Comparison of ENCODE assay signal across 9 mouse cellular contexts in the genomic region with DNA sequence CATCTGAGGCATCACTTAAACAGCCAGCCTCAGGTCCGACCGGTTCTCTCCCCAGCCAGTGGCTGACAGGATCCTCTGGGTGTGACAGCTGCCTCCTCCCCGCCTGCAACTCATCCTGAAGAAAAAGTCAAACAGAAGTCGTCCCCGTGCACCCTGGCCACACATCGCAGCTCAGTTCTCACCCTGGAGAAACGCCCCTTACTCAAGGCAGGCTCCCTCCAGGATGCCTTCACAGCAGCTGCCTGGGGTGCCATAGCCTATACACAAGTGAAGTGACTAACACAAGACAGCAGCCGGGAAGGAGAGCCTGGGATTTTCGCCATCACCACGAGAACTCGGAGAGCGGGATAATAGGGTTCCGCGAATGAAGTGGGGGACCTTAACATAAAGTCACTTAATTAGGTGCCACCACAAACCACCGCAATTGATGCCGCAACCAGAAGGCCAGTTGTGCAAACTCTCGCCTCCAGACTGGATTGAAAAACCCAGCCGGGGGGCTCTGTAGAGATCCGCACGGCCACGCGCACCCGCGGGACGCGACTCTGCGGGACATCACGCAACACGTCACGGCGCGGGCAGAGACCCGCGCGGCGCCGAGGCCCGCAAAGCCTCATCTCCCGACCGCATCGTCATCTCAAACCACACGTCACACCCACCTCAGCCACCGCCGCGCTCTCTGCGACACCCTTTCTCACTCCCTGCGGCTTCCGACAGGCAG. TPM values are rescaled to one million over a fixed set of nuclear protein-coding genes. Genes with fewer than 3 reads are reported as not detected.
DNase-seq lines count a peak whose midpoint lies in the region; ATAC-seq and TF ChIP-seq lines count a peak whose summit lies in the region.
"Had no signal": no experiment of that assay in that cellular context is flagged by ENCODE, and none has a peak within 500 bp of the region (broad histone marks: within the 10 kb centered on the region; RNA-seq: fewer than 3 reads in every experiment).

No protein-coding gene starts in this region.

- ATAC-seq in kidney, embryonic 15.5 days (replicated peaks; ENCODE audit: low FRiP score), result peak; percentile 37
- peak; percentile 86 for ATAC-seq in forebrain, postnatal 0 days
- ATAC-seq in limb, embryonic 14.5 days (ENCODE audit: low FRiP score, low read depth), result peak; percentile 38; the same call in 1 of the 2 replicates
- ATAC-seq in monocyte, adult 5-6 weeks (replicated peaks; ENCODE audit: insufficient number of reproducible peaks, low FRiP score, low TSS enrichment, poor library complexity, severe bottlenecking), result peak; percentile 8; the same call in 1 of the 2 replicates

- no peaks in the 10 kb centered on the region for H3K9me3 ChIP-seq in kidney, embryonic 15.5 days (replicated peaks)
- peaks cover 5% of the 10 kb centered on the region; the same call in 1 of the 2 replicates for H3K9me3 ChIP-seq in E14TG2a.4 (ENCODE audit: low read length)
- no peaks in the 10 kb centered on the region for H3K9me3 ChIP-seq in forebrain, postnatal 0 days (ENCODE audit: low read length)
- H3K9me3 ChIP-seq in limb, embryonic 14.5 days (ENCODE audit: control insufficient read depth, low read length), result no peaks in the 10 kb centered on the region

- H3K27me3 ChIP-seq in kidney, embryonic 15.5 days, result no peaks in the 10 kb centered on the region
- H3K27me3 ChIP-seq in E14TG2a.4 (ENCODE audit: insufficient read depth, low read length), result no peaks in the 10 kb centered on the region
- H3K27me3 ChIP-seq in forebrain, postnatal 0 days (ENCODE audit: insufficient read depth, low read length), result no peaks in the 10 kb centered on the region
- H3K27me3 ChIP-seq in limb, embryonic 14.5 days (ENCODE audit: control insufficient read depth, insufficient read depth, low read length), result no peaks in the 10 kb centered on the region

- peak overlapping the region; percentile 76 for H3K4me2 ChIP-seq in kidney, embryonic 15.5 days
- peak overlapping the region; percentile 87 for H3K4me2 ChIP-seq in forebrain, postnatal 0 days (ENCODE audit: low read depth)
- peak overlapping the region; percentile 90 for H3K4me2 ChIP-seq in limb, embryonic 14.5 days (replicated peaks; ENCODE audit: low read depth, low read length, severe bottlenecking)

- under 1% methylated on average over 48 of the region's 48 CpGs for WGBS in kidney, embryonic 15.5 days
- under 1% methylated on average over 48 of the region's 48 CpGs for WGBS in bone marrow, adult 2 months
- under 1% methylated on average over 48 of the region's 48 CpGs for WGBS in forebrain, postnatal 0 days
- under 1% methylated on average over 48 of the region's 48 CpGs for WGBS in limb, embryonic 14.5 days

- DNase-seq in kidney, adult 11 months, result no peak
- no peak for DNase-seq in forebrain, postnatal 0 days
- DNase-seq in limb, embryonic 14.5 days (ENCODE audit: low spot score), result peak; percentile 5
- DNase-seq in adrenal gland, adult 8-10 months, result no peak

- no peak for TF ChIP-seq CTCF in E14TG2a.4 (conservative IDR thresholded peaks at IDR 0.05; ENCODE audit: low read length)
- TF ChIP-seq CTCF in bone marrow, adult 2 months (IDR thresholded peaks at IDR 0.05; ENCODE audit: control insufficient read depth, insufficient read depth, low read length), result no peak
- TF ChIP-seq CTCF in forebrain, postnatal 0 days (IDR thresholded peaks at IDR 0.05; ENCODE audit: low read depth), result no peak

- no peak for TF ChIP-seq POLR2A in bone marrow, adult 2 months (IDR thresholded peaks at IDR 0.05; ENCODE audit: borderline replicate concordance, control insufficient read depth, low read depth, low read length)
- no peak for TF ChIP-seq POLR2A in limb, embryonic 14.5 days (IDR thresholded peaks at IDR 0.05; ENCODE audit: borderline replicate concordance, extremely low read depth, insufficient read depth, insufficient read length)

- peak overlapping the region; percentile 86 for H3K4me3 ChIP-seq in kidney, embryonic 15.5 days (replicated peaks)
- peak overlapping the region; percentile 98 for H3K4me3 ChIP-seq in E14TG2a.4 (replicated peaks; ENCODE audit: low read length)
- H3K4me3 ChIP-seq in bone marrow, adult 2 months (replicated peaks; ENCODE audit: control insufficient read depth, low read depth, low read length), result peak overlapping the region; percentile 99
- H3K4me3 ChIP-seq in forebrain, postnatal 0 days (ENCODE audit: low read depth, low read length), result peak overlapping the region; percentile 89
- H3K4me3 ChIP-seq in limb, embryonic 14.5 days (replicated peaks; ENCODE audit: low read length), result peak overlapping the region; percentile 98

- H3K9ac ChIP-seq in kidney, embryonic 15.5 days, result peak overlapping the region; percentile 83
- H3K9ac ChIP-seq in forebrain, postnatal 0 days, result peak overlapping the region; percentile 82
- peak overlapping the region; percentile 95 for H3K9ac ChIP-seq in limb, embryonic 14.5 days (ENCODE audit: low read depth, low read length, severe bottlenecking)

- H3K27ac ChIP-seq in kidney, embryonic 15.5 days, result peak overlapping the region; percentile 83
- H3K27ac ChIP-seq in bone marrow, adult 2 months (ENCODE audit: control insufficient read depth, insufficient read depth, low read depth, low read length, poor library complexity), result peak overlapping the region; percentile 84
- peak overlapping the region; percentile 91 for H3K27ac ChIP-seq in forebrain, postnatal 0 days (ENCODE audit: low read depth, low read length)
- H3K27ac ChIP-seq in limb, embryonic 14.5 days (replicated peaks; ENCODE audit: low read depth, low read length), result peak overlapping the region; percentile 86

- peaks cover 12% of the 10 kb centered on the region for H3K4me1 ChIP-seq in kidney, embryonic 15.5 days
- peaks cover 17% of the 10 kb centered on the region for H3K4me1 ChIP-seq in E14TG2a.4 (replicated peaks; ENCODE audit: low read depth, low read length)
- H3K4me1 ChIP-seq in bone marrow, adult 2 months (ENCODE audit: control insufficient read depth, insufficient read depth, low read length), result no peaks in the 10 kb centered on the region; the same call in 1 of the 2 replicates
- peaks cover 10% of the 10 kb centered on the region; the same call in 1 of the 2 replicates for H3K4me1 ChIP-seq in forebrain, postnatal 0 days (ENCODE audit: insufficient read depth)
- peaks cover 6% of the 10 kb centered on the region for H3K4me1 ChIP-seq in limb, embryonic 14.5 days (ENCODE audit: control insufficient read depth, insufficient read depth, low read length)

- H3K36me3 ChIP-seq in kidney, embryonic 15.5 days, result peaks cover 24% of the 10 kb centered on the region
- peaks cover 27% of the 10 kb centered on the region for H3K36me3 ChIP-seq in E14TG2a.4 (ENCODE audit: insufficient read depth, low read length)
- H3K36me3 ChIP-seq in forebrain, postnatal 0 days (ENCODE audit: insufficient read depth), result peaks cover 17% of the 10 kb centered on the region
- H3K36me3 ChIP-seq in limb, embryonic 14.5 days (ENCODE audit: control insufficient read depth, insufficient read depth, low read length), result peaks cover 11% of the 10 kb centered on the region

RNA-seq across cellular contexts. Expression of a gene that starts 0.5 kb away (rescaled TPM):
- 23.8 and 27.0 TPM in 2 replicates for polyA plus RNA-seq in kidney, embryonic 15.5 days (2015; fragmentation: Nextera tagmentation; extraction: Ambion mirVana)
- 7.7 and 8.5 TPM in 2 replicates for polyA plus RNA-seq in bone marrow, adult 2 months (2011; ENCODE audit: insufficient read depth, insufficient read length, low replicate concordance, missing spikeins)
- total RNA-seq in forebrain, postnatal 0 days (2014; rRNA removed), result 45.2 and 68.9 TPM in 2 replicates
- 27.1 and 30.7 TPM in 2 replicates for polyA plus RNA-seq in forebrain, postnatal 0 days (2015; fragmentation: Nextera tagmentation; extraction: Ambion mirVana)
- 17.1 and 17.3 TPM in 2 replicates for polyA plus RNA-seq in limb, embryonic 14.5 days (2012; rRNA removed)
- polyA plus RNA-seq in limb, embryonic 14.5 days (2014; fragmentation: Nextera tagmentation; extraction: Ambion mirVana), result 19.1 and 19.9 TPM in 2 replicates
- total RNA-seq in monocyte, adult 5-6 weeks (2017), result 22.6 to 29.9 TPM (median 27.0 TPM) in 3 replicates
- 10 to 100 TPM; 21.1 to 32.7 (median 28.3) TPM for total RNA-seq in adrenal gland, adult 8-10 months (2022)

RNA-seq across cellular contexts. Expression of a gene that starts 30.2 kb away (rescaled TPM):
- 5.0 and 6.7 TPM in 2 replicates for polyA plus RNA-seq in kidney, embryonic 15.5 days (2015; fragmentation: Nextera tagmentation; extraction: Ambion mirVana)
- 13.5 TPM in 1 of 2 replicates, not detected in the other for polyA plus RNA-seq in bone marrow, adult 2 months (2011; ENCODE audit: insufficient read depth, insufficient read length, low replicate concordance, missing spikeins)
- total RNA-seq in forebrain, postnatal 0 days (2014; rRNA removed), result 14.2 and 22.0 TPM in 2 replicates
- 10.3 and 13.0 TPM in 2 replicates for polyA plus RNA-seq in forebrain, postnatal 0 days (2015; fragmentation: Nextera tagmentation; extraction: Ambion mirVana)
- polyA plus RNA-seq in limb, embryonic 14.5 days (2012; rRNA removed), result 0.18 and 0.28 TPM in 2 replicates
- not detected in 2 replicates for polyA plus RNA-seq in limb, embryonic 14.5 days (2014; fragmentation: Nextera tagmentation; extraction: Ambion mirVana)
- total RNA-seq in monocyte, adult 5-6 weeks (2017), result not detected in 3 replicates
- not detected for total RNA-seq in adrenal gland, adult 8-10 months (2022)
- total RNA-seq: neutrophil, adult 5-6 weeks had no signal

RNA-seq across cellular contexts. Expression of a gene that starts 30.4 kb away (rescaled TPM):
- 95.0 and 97.5 TPM in 2 replicates for polyA plus RNA-seq in kidney, embryonic 15.5 days (2015; fragmentation: Nextera tagmentation; extraction: Ambion mirVana)
- polyA plus RNA-seq in bone marrow, adult 2 months (2011; ENCODE audit: insufficient read depth, insufficient read length, low replicate concordance, missing spikeins), result 42.3 and 63.3 TPM in 2 replicates
- 20.8 and 27.8 TPM in 2 replicates for total RNA-seq in forebrain, postnatal 0 days (2014; rRNA removed)
- 53.5 and 55.7 TPM in 2 replicates for polyA plus RNA-seq in forebrain, postnatal 0 days (2015; fragmentation: Nextera tagmentation; extraction: Ambion mirVana)
- polyA plus RNA-seq in limb, embryonic 14.5 days (2012; rRNA removed), result 26.7 and 45.0 TPM in 2 replicates
- polyA plus RNA-seq in limb, embryonic 14.5 days (2014; fragmentation: Nextera tagmentation; extraction: Ambion mirVana), result 61.1 and 67.9 TPM in 2 replicates
- 22.4 to 25.1 TPM (median 23.8 TPM) in 3 replicates for total RNA-seq in monocyte, adult 5-6 weeks (2017)
- total RNA-seq in adrenal gland, adult 8-10 months (2022), result 10 to 100 TPM; 43.4 to 63.1 (median 49.6) TPM

Comparison
In these comparisons a context has a peak if more than half of its experiments do, and no peak if none do; other contexts are left out.
1. ATAC-seq: peak in every context shown above with its lines; median percentile 86 in forebrain, postnatal 0 days; 38 in limb, embryonic 14.5 days; 37 in kidney, embryonic 15.5 days; 8 in monocyte, adult 5-6 weeks.